Mouse (Mus musculus) c-Kit-negative CD71-positive TER-119-positive erythroid progenitor cells, embryonic 14.5 days (primary cell): Measurements from ENCODE around the gene Sema4a.

Experiments
- DNase-seq: peaks from one replicate; pipeline ENCODE4 v3.0.0-alpha.2; 2013; ENCODE audit warnings: low read depth, low spot score

The Sema4a gene

GRCm38 (mm10) chr3:88427342-88427905 lies 33.6 kb downstream of the Sema4a start:
- DNase-seq = no peak

- DNase-seq = no peak
Measured at GRCm38 (mm10) chr3:88425708-88426420, 35.1 kb downstream of the Sema4a start.

- DNase-seq = no peak
Measured at GRCm38 (mm10) chr3:88425330-88425689, 35.7 kb downstream of the Sema4a start.

- DNase-seq = peak; percentile 99
Measured at GRCm38 (mm10) chr3:88424605-88425329, 36.2 kb downstream of the Sema4a start, which contains the start of gene Slc25a44. Gene Slc25a44 (minus strand): TSS chr3:88425139.

- no peak for DNase-seq
Measured at GRCm38 (mm10) chr3:88422020-88422720, 38.8 kb downstream of the Sema4a start.

- no peak for DNase-seq
Measured at GRCm38 (mm10) chr3:88420771-88421170, 40.2 kb downstream of the Sema4a start.

- no peak for DNase-seq
Measured at GRCm38 (mm10) chr3:88418016-88418415, 43.0 kb downstream of the Sema4a start.

GRCm38 (mm10) chr3:88415668-88416067 lies 45.3 kb downstream of the Sema4a start:
- DNase-seq = no peak

GRCm38 (mm10) chr3:88412636-88413035 lies 48.3 kb downstream of the Sema4a start:
- DNase-seq = no peak

- DNase-seq = peak; percentile 68
Measured at GRCm38 (mm10) chr3:88411681-88412080, 49.3 kb downstream of the Sema4a start.

- DNase-seq = peak; percentile 31
Measured at GRCm38 (mm10) chr3:88410645-88411031, 50.3 kb downstream of the Sema4a start.

GRCm38 (mm10) chr3:88409741-88410644 lies 51.0 kb downstream of the Sema4a start, which contains the start of gene Pmf1:
Gene Pmf1 (minus strand): TSS chr3:88410331.
- DNase-seq = peak; percentile 83

- no peak for DNase-seq
Measured at GRCm38 (mm10) chr3:88408953-88409352, 52.0 kb downstream of the Sema4a start.

- DNase-seq = no peak
Measured at GRCm38 (mm10) chr3:88407529-88407928, 53.5 kb downstream of the Sema4a start.

GRCm38 (mm10) chr3:88407090-88407489 lies 53.9 kb downstream of the Sema4a start:
- peak; percentile 76 for DNase-seq

GRCm38 (mm10) chr3:88403522-88404230 lies 57.3 kb downstream of the Sema4a start:
- no peak for DNase-seq

GRCm38 (mm10) chr3:88398666-88399065 lies 62.3 kb downstream of the Sema4a start:
- DNase-seq = no peak

GRCm38 (mm10) chr3:88395742-88396141 lies 65.2 kb downstream of the Sema4a start:
- no peak for DNase-seq

- no peak for DNase-seq
Measured at GRCm38 (mm10) chr3:88395288-88395687, 65.7 kb downstream of the Sema4a start.

GRCm38 (mm10) chr3:88393776-88394375 lies 67.1 kb downstream of the Sema4a start:
- no peak for DNase-seq
